Mouse (Mus musculus) inflammation-experienced regulatory T-cells, adult 6 months (primary cell): Measurements from ENCODE around the gene Htr2c. TPM values are rescaled to one million over a fixed set of nuclear protein-coding genes. Genes with fewer than 3 reads are reported as not detected.

Source experiments
- ATAC-seq: one replicate; pipeline ENCODE4 v1.8.0; 2017
- polyA plus RNA-seq, 3 experiments: library from polyadenylated mRNA; unstranded; fragments of 100-300 nt; shearing (Covaris generic); gene quantifications; one replicate each; pipeline ENCODE4 v1.2.1; 2017

Gene Htr2c
- not detected for polyA plus RNA-seq

GRCm38 (mm10) chrX:146962258-146962913 lies at the start of gene Htr2c:
Htr2c (plus strand) TSS chrX:146962513.
- no peak for ATAC-seq

DNA sequence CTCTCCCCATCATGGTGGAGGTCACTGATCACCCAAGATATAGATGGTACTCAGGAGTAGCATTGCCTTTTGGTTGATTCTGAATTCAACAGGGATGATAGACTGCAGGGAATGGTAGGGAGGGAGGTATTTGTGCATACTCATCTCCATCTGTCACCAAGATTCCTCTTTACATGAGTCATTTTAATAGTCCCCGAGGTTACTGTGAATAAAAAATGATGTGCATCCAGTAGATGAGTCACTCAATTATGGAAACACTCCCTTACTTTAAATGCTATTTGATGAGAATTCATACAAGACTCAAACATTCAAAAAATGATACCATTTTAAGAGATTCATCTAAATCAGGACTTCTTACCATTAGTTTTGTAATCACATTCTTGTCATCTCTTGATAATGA lies 34.1 kb upstream of the Htr2c start:
- no peak for ATAC-seq

DNA sequence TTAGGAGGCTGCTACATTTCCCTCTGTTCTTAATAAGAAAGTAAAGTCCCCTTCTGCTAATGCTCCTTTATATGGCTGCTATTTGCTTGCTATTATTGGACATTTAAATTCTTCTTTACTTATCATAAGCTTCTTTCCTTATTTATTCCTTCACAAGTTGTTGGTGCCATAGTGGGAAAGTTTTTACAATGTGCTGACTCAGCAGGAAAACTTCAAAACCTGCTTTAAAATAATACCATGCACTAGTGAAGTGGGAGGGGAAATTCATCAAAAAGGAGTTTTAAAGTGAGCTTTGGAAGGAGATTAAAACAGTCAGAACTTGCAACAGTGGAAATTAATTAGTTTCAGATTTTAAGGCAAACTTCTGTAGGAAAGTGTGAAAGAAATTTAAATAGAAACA lies 26.0 kb upstream of the Htr2c start:
- no peak for ATAC-seq

DNA sequence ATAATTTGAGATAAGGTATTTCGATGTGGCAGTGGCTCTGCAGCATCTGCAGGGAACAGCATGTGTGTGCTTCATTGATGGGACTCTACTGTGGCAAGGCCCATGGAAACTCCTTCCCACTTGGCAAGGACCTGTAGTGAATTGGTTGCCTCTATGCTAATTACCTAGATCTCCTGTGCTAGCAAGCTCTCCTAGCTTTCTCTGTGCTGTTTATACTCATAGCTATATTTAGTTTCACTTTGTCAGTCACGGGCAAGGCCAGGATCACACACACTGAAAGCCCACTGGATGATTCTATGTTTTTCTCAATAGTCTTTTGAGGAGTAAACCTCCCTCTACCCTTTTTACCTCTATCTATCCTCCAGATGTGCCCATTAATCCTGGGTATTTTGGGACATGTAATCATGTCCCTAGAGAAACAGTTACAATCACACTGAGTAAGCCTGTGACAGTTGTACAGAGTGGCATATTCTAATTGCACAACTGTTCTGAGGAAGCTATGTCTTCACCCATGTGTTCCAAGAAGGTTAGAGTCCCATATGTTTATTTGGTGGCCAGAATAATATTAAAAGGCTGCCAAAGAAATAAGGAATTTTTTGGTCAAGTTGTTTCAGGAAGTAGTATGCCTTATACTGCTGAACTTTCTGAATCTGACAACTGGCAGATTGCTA lies 16.0 kb upstream of the Htr2c start:
- ATAC-seq: no peak

DNA sequence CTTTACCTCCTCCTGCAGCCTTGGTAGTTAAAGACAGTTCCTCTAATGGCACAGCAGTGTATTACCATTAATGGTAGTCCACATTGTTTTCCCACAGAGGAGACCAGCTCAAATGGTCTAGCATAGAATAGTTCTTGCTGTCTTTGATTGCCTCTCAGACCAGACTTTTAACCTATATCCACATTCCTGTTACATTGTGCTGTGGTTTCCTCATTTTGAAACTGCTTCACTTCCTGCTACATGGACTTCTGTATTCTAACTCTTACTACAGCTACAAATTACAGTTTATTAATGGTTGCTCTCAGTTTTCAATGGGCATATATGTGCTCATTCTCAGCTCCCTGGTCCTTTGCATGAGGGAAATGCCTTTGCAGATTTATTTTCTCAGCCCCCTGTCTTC lies 15.3 kb upstream of the Htr2c start:
- ATAC-seq: no peak

DNA sequence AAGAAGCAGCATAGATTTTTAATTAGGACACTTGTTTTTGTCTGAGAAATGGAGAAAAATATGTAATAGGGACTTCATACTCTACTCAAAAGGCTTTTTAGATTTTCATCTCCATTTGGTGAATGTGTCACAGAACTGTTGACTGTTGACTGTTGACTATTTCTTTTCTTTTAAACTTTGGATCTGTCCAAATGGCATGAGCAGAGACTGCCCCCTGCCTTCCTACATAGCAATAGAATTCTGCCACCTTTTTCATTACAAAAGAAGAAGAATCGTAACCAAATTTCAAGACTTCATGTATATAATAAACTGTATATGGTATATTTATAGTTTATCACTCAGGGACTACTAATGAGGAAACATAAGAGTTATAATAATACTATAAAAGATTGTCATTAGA lies 3.7 kb upstream of the Htr2c start:
- no peak for ATAC-seq

GRCm38 (mm10) chrX:146959960-146960359 lies 2.4 kb upstream of the Htr2c start:
- ATAC-seq: no peak

DNA sequence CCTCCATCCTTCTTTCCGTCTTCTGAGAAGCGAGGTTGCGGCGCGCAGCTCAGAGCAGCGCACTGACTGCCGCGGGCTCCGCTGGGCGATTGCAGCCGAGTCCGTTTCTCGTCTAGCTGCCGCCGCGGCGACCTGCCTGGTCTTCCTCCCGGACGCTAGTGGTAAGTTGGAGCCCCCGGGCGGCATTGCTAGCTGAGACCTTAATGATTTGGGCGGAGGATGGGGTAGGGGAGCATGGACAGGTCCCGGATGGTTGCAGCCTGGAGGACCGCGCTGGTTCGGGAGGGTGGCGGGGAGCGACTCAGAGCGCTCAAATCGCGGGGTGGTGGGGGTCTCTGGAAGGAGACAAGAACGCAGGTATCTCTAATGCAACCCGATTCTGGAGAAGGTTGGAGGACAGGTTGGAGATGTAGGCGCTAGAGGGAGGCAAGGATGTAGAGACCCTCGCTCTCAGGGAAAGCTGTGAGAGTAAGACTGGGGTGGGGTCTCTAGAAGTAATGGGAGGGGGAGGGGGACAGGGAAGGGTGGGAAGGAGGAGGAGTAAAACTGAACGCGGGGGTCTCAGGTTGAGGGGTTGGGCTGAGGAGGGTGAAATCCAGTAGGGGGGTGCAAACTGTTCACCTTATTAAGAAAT lies 718 bp downstream of the Htr2c start:
- ATAC-seq: no peak

GRCm38 (mm10) chrX:146979931-146980330 lies 17.6 kb downstream of the Htr2c start:
- ATAC-seq: no peak

DNA sequence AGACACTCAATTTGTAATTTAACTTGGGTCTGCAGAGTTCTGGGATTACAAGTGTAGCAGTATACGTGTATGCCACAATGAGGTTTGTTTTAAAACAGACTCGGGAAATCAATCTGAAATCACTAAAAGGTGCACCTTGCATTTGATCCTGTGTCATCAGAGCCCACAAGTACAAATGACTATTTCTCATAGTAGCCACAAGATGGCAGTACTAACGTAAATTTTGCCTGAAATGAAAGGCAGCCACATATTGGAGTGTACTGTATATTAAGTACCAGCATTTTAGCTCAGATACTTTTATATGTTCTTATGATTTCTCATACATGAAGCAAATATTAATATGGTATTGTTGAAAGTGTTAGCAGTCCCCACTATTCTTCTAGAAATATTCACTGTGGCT lies 93.4 kb downstream of the Htr2c start:
- ATAC-seq: no peak

DNA sequence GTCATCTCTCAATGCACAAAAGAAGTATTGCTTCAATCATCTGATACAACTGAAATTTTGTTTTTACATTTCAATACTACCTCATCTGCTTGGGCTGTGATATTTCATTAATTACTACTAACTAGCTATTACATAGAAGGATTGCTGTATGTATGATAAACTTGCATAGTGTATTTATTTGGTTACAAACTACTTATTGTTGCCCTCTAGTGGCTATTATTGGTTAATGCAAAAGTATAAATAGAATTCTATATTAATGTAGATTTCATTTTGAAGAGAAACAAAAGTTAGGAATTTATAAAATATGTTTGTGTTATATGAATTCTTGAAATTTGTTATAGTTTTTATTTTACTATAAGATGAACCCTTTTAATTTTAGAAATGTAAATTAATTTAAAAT lies 109.3 kb downstream of the Htr2c start:
- no peak for ATAC-seq

GRCm38 (mm10) chrX:147119155-147119554 lies 156.8 kb downstream of the Htr2c start:
- no peak for ATAC-seq

- no peak for ATAC-seq
These were observed 252.9 kb downstream of the Htr2c start for GRCm38 (mm10) chrX:147215251-147215650.

GRCm38 (mm10) chrX:147217382-147218013 lies 255.2 kb downstream of the Htr2c start:
- no peak for ATAC-seq

DNA sequence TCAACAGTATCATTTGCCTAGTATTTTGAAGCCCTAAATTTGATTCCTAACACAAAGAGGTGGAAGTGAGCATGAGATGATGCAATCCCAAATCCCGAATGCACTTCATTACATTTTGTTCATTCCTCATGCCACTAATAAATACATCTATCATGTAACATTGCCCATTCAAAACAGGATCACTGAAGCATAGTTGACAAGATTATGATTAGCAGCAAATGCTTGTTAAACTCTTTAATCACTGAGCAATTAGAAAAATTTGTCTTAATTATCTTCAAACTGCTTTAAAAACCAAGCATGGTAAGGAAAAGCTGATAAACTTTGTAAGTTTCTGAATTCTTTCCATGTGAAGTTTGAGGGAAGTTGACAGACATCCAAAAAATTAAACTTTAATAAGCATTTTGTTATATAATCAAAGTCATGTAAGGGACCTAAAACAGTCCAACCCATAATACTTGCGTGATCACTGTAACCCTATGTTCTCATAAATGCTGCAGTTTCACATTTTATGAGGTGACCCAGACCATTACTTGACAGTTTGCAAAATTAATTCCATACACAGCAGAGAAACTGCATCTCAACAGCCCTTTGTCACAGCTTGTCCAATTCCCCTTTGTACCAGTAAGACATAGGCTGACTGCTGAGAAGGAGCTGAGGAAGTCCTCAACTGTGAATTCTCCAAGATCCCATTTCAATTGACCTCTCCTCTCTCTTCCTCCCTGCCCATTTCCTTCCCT lies 276.7 kb downstream of the Htr2c start:
- no peak for ATAC-seq
